Mouse (Mus musculus) T-helper 1 cell (primary cell): ENCODE data around the gene Rac3.
"Not testable (repeated sequence)": the region's sequence is repeated elsewhere in the genome, so short reads cannot be mapped to it uniquely, and the experiment has no call there.

ENCODE experiments used
- in situ Hi-C: fragments of 300-600 bp; cut with MboI, MseI; formaldehyde crosslinking; loops from one replicate; pipeline ENCODE4 v1.15.1; 2025; ENCODE audit warnings: high pct_unique_total_duplicates

Rac3 gene

GRCm38 (mm10) chr11:120728530-120729240 is 7.4 kb downstream of the Rac3 start:
- in situ Hi-C loops: loop anchor here (5.0 kb wide), 1 partner anchor 39 kb away; no protein-coding TSS in a partner anchor

- in situ Hi-C loops: loop anchor here (5.0 kb wide), 1 partner anchor 38 kb away; no protein-coding TSS in a partner anchor
Measured at GRCm38 (mm10) chr11:120729432-120730050, 8.3 kb downstream of the Rac3 start.

GRCm38 (mm10) chr11:120730331-120730870 is 9.1 kb downstream of the Rac3 start:
- in situ Hi-C loops: no loop called here

GRCm38 (mm10) chr11:120731395-120731794 is 10.1 kb downstream of the Rac3 start:
- in situ Hi-C loops: no loop called here

- in situ Hi-C loops: no loop called here
Measured at GRCm38 (mm10) chr11:120731858-120732680, 10.8 kb downstream of the Rac3 start, which contains the start of gene Cbr2. TSS of gene Cbr2 (minus strand) at chr11:120732114.

GRCm38 (mm10) chr11:120733521-120733920 is 12.3 kb downstream of the Rac3 start:
- in situ Hi-C loops: no loop called here

- in situ Hi-C loops: no loop called here
Measured at GRCm38 (mm10) chr11:120736424-120736823, 15.2 kb downstream of the Rac3 start.

GRCm38 (mm10) chr11:120740981-120741380 is 19.7 kb downstream of the Rac3 start:
- in situ Hi-C loops: no loop called here

- in situ Hi-C loops: no loop called here
Measured at GRCm38 (mm10) chr11:120744121-120744701, 22.9 kb downstream of the Rac3 start.

GRCm38 (mm10) chr11:120747974-120748373 is 26.7 kb downstream of the Rac3 start:
- in situ Hi-C loops: no loop called here

GRCm38 (mm10) chr11:120749430-120749829 is 28.2 kb downstream of the Rac3 start:
- in situ Hi-C loops: no loop called here

- in situ Hi-C loops: no loop called here
Measured at GRCm38 (mm10) chr11:120751606-120752005, 30.3 kb downstream of the Rac3 start.

- in situ Hi-C loops: no loop called here
Measured at GRCm38 (mm10) chr11:120760236-120760635, 39.0 kb downstream of the Rac3 start.

- in situ Hi-C loops: no loop called here
Measured at GRCm38 (mm10) chr11:120761811-120762671, 40.8 kb downstream of the Rac3 start.

- in situ Hi-C loops: not testable (repeated sequence)
Measured at GRCm38 (mm10) chr11:120762672-120763041, 41.4 kb downstream of the Rac3 start, which contains the start of gene Hmga1b. TSS of gene Hmga1b (plus strand) at chr11:120762794.

GRCm38 (mm10) chr11:120763121-120763999 is 42.1 kb downstream of the Rac3 start:
- in situ Hi-C loops: not testable (repeated sequence)

GRCm38 (mm10) chr11:120767023-120767422 is 45.8 kb downstream of the Rac3 start:
- in situ Hi-C loops: loop anchor here (5.0 kb wide), 1 partner anchor 40 kb away; the partner anchor contains the start of gene Dcxr

GRCm38 (mm10) chr11:120768206-120768605 is 46.9 kb downstream of the Rac3 start:
- in situ Hi-C loops: loop anchor here (5.0 kb wide), 1 partner anchor 41 kb away; the partner anchor contains the start of gene Dcxr

- in situ Hi-C loops: no loop called here
Measured at GRCm38 (mm10) chr11:120772749-120773148, 51.5 kb downstream of the Rac3 start.
